Mouse (Mus musculus) CD4-positive naive resting alpha-beta T cell, adult 57 days (primary cell): ENCODE data around the gene Rgsl1. TPM values are rescaled to one million over a fixed set of nuclear protein-coding genes. Genes with fewer than 3 reads are reported as not detected.

ENCODE experiments used
- total RNA-seq: library from RNA; stranded (reverse); gene quantifications from one replicate; pipeline ENCODE4 v1.2.4, GENCODE M21; 2023

The Rgsl1 gene
- not detected for total RNA-seq

GRCm38 (mm10) chr1:153844042-153844441 is at the start of gene Rgsl1:
Gene Rgsl1 (minus strand): TSS chr1:153844142.

GRCm38 (mm10) chr1:153891442-153891841 is 47.5 kb upstream of the Rgsl1 start, which contains the start of gene Teddm1a:
Gene Teddm1a (plus strand): TSS chr1:153891742.

DNA sequence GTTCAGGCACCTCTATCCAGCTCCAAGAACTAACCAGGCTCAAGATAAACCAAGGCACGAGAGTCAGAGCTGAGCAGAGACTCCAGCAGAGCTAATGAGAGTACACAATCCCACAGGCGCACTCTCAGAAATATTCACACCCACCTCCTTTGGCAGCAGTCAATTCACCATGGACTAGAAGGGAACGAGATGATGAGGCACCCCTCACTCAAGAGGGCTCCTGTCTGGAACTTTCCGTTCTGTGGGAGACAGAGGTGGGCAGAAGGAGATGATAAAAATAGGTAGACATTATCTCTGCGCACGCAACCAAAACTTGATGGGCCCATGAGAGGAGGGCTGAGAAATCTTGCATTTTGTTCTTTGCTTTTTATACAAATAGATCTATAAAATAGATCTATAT is 30.1 kb upstream of the Rgsl1 start, which contains the start of gene Teddm1b:
Gene Teddm1b, plus strand, starts transcription at position 301 of the 400 bp plus-strand sequence.

GRCm38 (mm10) chr1:153749211-153749801 is 94.6 kb downstream of the Rgsl1 start, which contains the start of gene Rnasel:
Gene Rnasel (plus strand): TSS chr1:153749426.

DNA sequence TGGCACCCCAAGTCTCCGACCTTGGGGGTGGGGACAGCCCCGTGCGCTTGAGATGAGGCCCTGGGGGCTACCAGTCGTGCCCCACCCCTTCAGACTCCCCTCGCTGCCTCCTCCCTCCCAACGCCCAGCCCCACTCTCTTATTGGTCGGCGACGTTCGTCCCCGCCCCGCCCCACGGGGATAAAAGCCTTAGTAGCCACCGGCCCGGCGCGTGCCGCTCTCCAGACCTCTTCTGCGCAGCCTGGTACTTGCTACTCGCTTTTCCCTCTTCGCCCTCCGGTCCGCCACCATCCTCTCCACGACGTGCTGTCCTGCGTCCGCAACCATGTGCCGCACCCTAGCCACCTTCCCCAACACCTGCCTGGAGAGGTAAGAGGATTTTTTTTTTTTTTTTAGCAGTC is 103.8 kb downstream of the Rgsl1 start, which contains the start of gene Rgs16:
Gene Rgs16, plus strand, starts transcription at position 205 of the 400 bp plus-strand sequence.

Other genes starting within 250 kb of the Rgsl1 start
- not detected for gene Rgs8, start 191.1 kb downstream of the Rgsl1 start, total RNA-seq
- 8.5 TPM for gene Rgs16, start 103.8 kb downstream of the Rgsl1 start, total RNA-seq
- gene Rnasel, start 94.7 kb downstream of the Rgsl1 start, total RNA-seq = 29.7 TPM
- not detected for gene Teddm1b, start 30.2 kb upstream of the Rgsl1 start, total RNA-seq
- not detected for gene Teddm1a, start 47.6 kb upstream of the Rgsl1 start, total RNA-seq
- gene Glul, start 55.8 kb upstream of the Rgsl1 start, total RNA-seq = 118 TPM
- 1.8 TPM for gene Teddm2, start 56.1 kb upstream of the Rgsl1 start, total RNA-seq